Mouse (Mus musculus): ENCODE results near the gene Maml2.

DNA sequence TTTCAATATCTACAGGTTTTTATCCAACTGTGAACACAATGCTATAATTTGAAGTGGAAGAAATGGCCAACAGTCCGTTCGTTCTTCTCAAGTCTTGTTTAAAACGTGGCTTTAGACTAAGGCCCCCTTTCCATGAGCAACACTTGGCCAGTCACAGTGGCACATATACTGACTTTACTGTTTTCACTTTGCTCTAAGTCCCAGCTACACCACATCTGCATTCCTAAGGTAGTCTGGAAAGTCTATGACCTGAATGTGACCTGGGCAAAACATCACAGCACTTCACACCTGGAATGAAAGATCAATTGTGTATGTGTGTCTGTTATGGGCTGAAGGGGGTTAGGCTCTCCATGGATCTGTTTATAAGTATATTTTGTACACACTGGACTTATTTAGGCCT is 151.0 kb downstream of the Maml2 start:
- TF ChIP-seq CTCF (IDR thresholded peaks at IDR 0.05) (no peak), EP300 (IDR thresholded peaks at IDR 0.05) (no peak)

Measured in lung, postnatal 0 days (tissue).